Mouse (Mus musculus) CH12.LX (cell line): ENCODE results near the gene Btbd9. TPM values are rescaled to one million over a fixed set of nuclear protein-coding genes. Genes with fewer than 3 reads are reported as not detected.

Experiments used
- DNase-seq: peaks from one replicate; pipeline ENCODE4 v3.0.0-alpha.2; 2013; ENCODE audit errors: extremely low read depth
- H3K27ac ChIP-seq: 2 replicates; pipeline ENCODE4 v1.5.1; 2012; ENCODE audit warnings: low read depth, mild to moderate bottlenecking, control low read depth, moderate library complexity; ENCODE audit not compliant: insufficient read depth
- H3K27me3 ChIP-seq: replicated peaks from 2 replicates; pipeline ENCODE3; 2012; ENCODE audit warnings: inconsistent platforms
- H3K36me3 ChIP-seq, 2 experiments: replicated peaks in 1 of 2; 2 replicates each; pipeline versions ENCODE3 to v1.6.1; 2012; ENCODE audit warnings: inconsistent platforms in 1 of 2, low read length in 1 of 2, mild to moderate bottlenecking in 1 of 2, mixed read lengths in 1 of 2, moderate library complexity in 1 of 2; ENCODE audit not compliant: control insufficient read depth in 1 of 2, insufficient read depth in 1 of 2
- H3K4me1 ChIP-seq, 2 experiments: 2 replicates each; pipeline ENCODE4 v1.6.1; 2012; ENCODE audit warnings: inconsistent platforms in 1 of 2, moderate library complexity in 1 of 2; ENCODE audit not compliant: insufficient read depth in 2 of 2, control insufficient read depth in 1 of 2
- H3K4me2 ChIP-seq: 2 replicates; pipeline ENCODE4 v1.6.1; 2012; ENCODE audit warnings: low read depth, mild to moderate bottlenecking, control low read depth; ENCODE audit not compliant: poor library complexity, insufficient read depth, severe bottlenecking
- H3K4me3 ChIP-seq, 3 experiments: fragments of 150-350 bp in 1 of 3; sonication (generic) in 1 of 3; replicated peaks in 1 of 3; 2 replicates each; pipeline versions ENCODE3 to v1.5.1; 2011 to 2012; ENCODE audit warnings: low read depth in 2 of 3, low read length in 2 of 3, mild to moderate bottlenecking in 2 of 3, moderate library complexity in 2 of 3, control low read depth in 1 of 3, improper control_type of control experiment in 1 of 3, inconsistent platforms in 1 of 3, mixed read lengths in 1 of 3; ENCODE audit not compliant: poor library complexity in 1 of 3
- H3K79me2 ChIP-seq: replicated peaks from 2 replicates; pipeline ENCODE4 v1.6.1; 2012; ENCODE audit warnings: mild to moderate bottlenecking, moderate library complexity; ENCODE audit not compliant: control insufficient read depth, poor library complexity, insufficient read depth, severe bottlenecking; ENCODE audit errors: extremely low read depth
- H3K9ac ChIP-seq: 2 replicates; pipeline ENCODE4 v1.6.1; 2012; ENCODE audit warnings: low read depth, mild to moderate bottlenecking, control low read depth, moderate library complexity; ENCODE audit not compliant: insufficient read depth
- H3K9me3 ChIP-seq: replicated peaks from 2 replicates; pipeline ENCODE3; 2012; ENCODE audit warnings: low read length, inconsistent platforms, mixed read lengths
- BHLHE40 ChIP-seq: IDR thresholded peaks from 2 replicates; pipeline ENCODE4 v1.6.1; 2011; ENCODE audit warnings: mild to moderate bottlenecking, low read depth, low read length, improper control_type of control experiment
- CHD1 ChIP-seq: IDR thresholded peaks from 2 replicates; pipeline ENCODE4 v1.6.1; 2012; ENCODE audit warnings: low read depth, low read length, improper control_type of control experiment, inconsistent platforms
- CHD2 ChIP-seq: IDR thresholded peaks from 2 replicates; pipeline ENCODE4 v1.6.1; 2011; ENCODE audit warnings: low read length, improper control_type of control experiment
- CTCF ChIP-seq, 2 experiments: IDR thresholded peaks in 1 of 2; conservative IDR thresholded peaks in 1 of 2; 2 replicates each; pipeline ENCODE4 v1.5.1; 2011 to 2012; ENCODE audit warnings: low read depth in 2 of 2, low read length in 2 of 2, improper control_type of control experiment in 1 of 2, inconsistent platforms in 1 of 2, mild to moderate bottlenecking in 1 of 2, moderate library complexity in 1 of 2
- E2F4 ChIP-seq: IDR thresholded peaks from 2 replicates; pipeline ENCODE4 v1.6.1; 2011; ENCODE audit warnings: low read depth, low read length, improper control_type of control experiment; ENCODE audit not compliant: insufficient replicate concordance
- ELF1 ChIP-seq: IDR thresholded peaks from 2 replicates; pipeline ENCODE4 v1.6.1; 2014; ENCODE audit warnings: low read depth, mild to moderate bottlenecking, inconsistent platforms, low read length, improper control_type of control experiment
- ETS1 ChIP-seq: conservative IDR thresholded peaks from 2 replicates; pipeline ENCODE4 v1.6.1; 2012; ENCODE audit warnings: low read depth, mild to moderate bottlenecking, inconsistent platforms, low read length, improper control_type of control experiment, moderate library complexity
- KAT2A ChIP-seq: IDR thresholded peaks from 2 replicates; pipeline ENCODE4 v1.6.1; 2012; ENCODE audit warnings: low read length, improper control_type of control experiment, inconsistent platforms; ENCODE audit not compliant: insufficient replicate concordance
- MAFK ChIP-seq: IDR thresholded peaks from 2 replicates; pipeline ENCODE4 v1.6.1; 2011; ENCODE audit warnings: low read length, improper control_type of control experiment; ENCODE audit not compliant: insufficient replicate concordance
- MAZ ChIP-seq: IDR thresholded peaks from 2 replicates; pipeline ENCODE4 v1.6.1; 2012; ENCODE audit warnings: low read depth, mild to moderate bottlenecking, inconsistent platforms, low read length, improper control_type of control experiment, moderate library complexity
- RAD21 ChIP-seq: IDR thresholded peaks from 2 replicates; pipeline ENCODE4 v1.6.1; 2011; ENCODE audit warnings: low read depth, mild to moderate bottlenecking, low read length, improper control_type of control experiment, moderate library complexity
- RCOR1 ChIP-seq: conservative IDR thresholded peaks from 2 replicates; pipeline ENCODE4 v1.6.1; 2012; ENCODE audit warnings: low read depth, mild to moderate bottlenecking, inconsistent platforms, low read length, improper control_type of control experiment
- SIN3A ChIP-seq: IDR thresholded peaks from 2 replicates; pipeline ENCODE4 v1.6.1; 2012; ENCODE audit warnings: low read length, improper control_type of control experiment, inconsistent platforms
- SMC3 ChIP-seq: IDR thresholded peaks from 2 replicates; pipeline ENCODE4 v1.6.1; 2011; ENCODE audit warnings: low read depth, low read length, improper control_type of control experiment
- ZMIZ1 ChIP-seq: IDR thresholded peaks from 2 replicates; pipeline ENCODE4 v1.6.1; 2012; ENCODE audit warnings: low read depth, mild to moderate bottlenecking, inconsistent platforms, low read length, improper control_type of control experiment
- dilution Hi-C: fragments of 300-500 bp; cut with MboI; formaldehyde crosslinking; loops from 2 replicates; pipeline ENCODE4 v1.14.3; 2020; ENCODE audit warnings: low sequenced_read_pairs; ENCODE audit not compliant: extremely low pct_unique_long_range_greater_than_20kb, extremely low pct_ligation_motif_present
- in situ Hi-C: fragments of 300-500 bp; cut with MboI; formaldehyde crosslinking; loops from 3 replicates; pipeline ENCODE4 v1.14.3; 2019; ENCODE audit warnings: low sequenced_read_pairs, low pct_ligation_motif_present, low pct_unique_long_range_greater_than_20kb, mixed read lengths
- polyA plus RNA-seq: library from polyadenylated mRNA; unstranded; fragments of >175 nt; gene quantifications from 2 replicates; pipeline ENCODE4 v1.2.1, GENCODE M21; 2012; ENCODE audit warnings: low read depth; ENCODE audit not compliant: insufficient read length
- total RNA-seq, 2 experiments: library from RNA; depleted of rRNA; stranded (reverse); fragments of 300-350 nt in 1 of 2; fragments of >200 nt in 1 of 2; gene quantifications; 2 replicates each; pipeline ENCODE4 v1.2.3; 2012 to 2014

Btbd9 gene
- total and polyA plus RNA-seq, 3 experiments: 19.3 to 25.4 (median 20.0) TPM

- Histone ChIP-seq H3K9me3 (no peaks in the 10 kb centered on the region), H3K4me3 (no peak overlapping the region), H3K79me2 (no peaks in the 10 kb centered on the region), H3K27me3 (no peaks in the 10 kb centered on the region), H3K9ac (no peak overlapping the region), H3K27ac (no peak overlapping the region), H3K4me2 (no peak overlapping the region), H3K4me1 (peaks cover 3 to 38% of the 10 kb centered on the region in 2 experiments; a peak in 3 of 4 replicates), H3K36me3 (peaks cover 0 to 16% of the 10 kb centered on the region in 2 experiments)
- dilution Hi-C loops: loop anchor here (25.0 kb wide), 1 partner anchor 442 kb away; the partner anchor contains the start of gene Glp1r
- TF ChIP-seq ZMIZ1: no peak
- TF ChIP-seq CHD1: no peak
- no peak for TF ChIP-seq BHLHE40
- no peak for TF ChIP-seq ETS1
- TF ChIP-seq RCOR1: no peak
- TF ChIP-seq ELF1: no peak
- no peak for TF ChIP-seq RAD21
- TF ChIP-seq CHD2: no peak
- TF ChIP-seq CTCF (conservative IDR thresholded peaks at IDR 0.05 in 1 of 2, IDR thresholded peaks at IDR 0.05 in 1 of 2; ENCODE audit: low read depth in 2 of 2, low read length in 2 of 2): no peak
- TF ChIP-seq KAT2A: no peak
- no peak for TF ChIP-seq SIN3A
- no peak for DNase-seq
- in situ Hi-C loops: loop anchor here (10.0 kb wide), 1 partner anchor 274 kb away; no protein-coding TSS in a partner anchor
Observed at GRCm38 (mm10) chr17:30470790-30471189, 105.5 kb downstream of the Btbd9 start.

- H3K9me3 ChIP-seq: no peaks in the 10 kb centered on the region
- in situ Hi-C loops: loop anchor here (10.0 kb wide), 1 partner anchor 275 kb away; no protein-coding TSS in a partner anchor
- H3K27ac ChIP-seq: no peak overlapping the region
- no peak for DNase-seq
- H3K36me3 ChIP-seq: peaks cover 0 to 13% of the 10 kb centered on the region in 2 experiments
- TF ChIP-seq CHD1 (no peak), MAZ (no peak), CHD2 (no peak), ETS1 (no peak), RCOR1 (no peak), SMC3 (no peak), E2F4 (no peak), MAFK (no peak)
- TF ChIP-seq, all 38 proteins: peak for 0
- Histone ChIP-seq H3K27me3 (no peaks in the 10 kb centered on the region), H3K9ac (no peak overlapping the region), H3K79me2 (no peaks in the 10 kb centered on the region), H3K4me2 (no peak overlapping the region), H3K4me3 (no peak overlapping the region), H3K4me1 (peaks cover 0 to 33% of the 10 kb centered on the region in 2 experiments; a peak in 2 of 4 replicates)
- dilution Hi-C loops: loop anchor here (25.0 kb wide), 1 partner anchor 442 kb away; the partner anchor contains the start of gene Glp1r
Observed at GRCm38 (mm10) chr17:30470286-30470685, 106.0 kb downstream of the Btbd9 start.
